Mouse (Mus musculus): ENCODE measurements at regions not wholly inside any gene's neighbourhood (a gene's known extent, or its start where the extent isn't known, plus 50 kb on each side); places are given as distances from the start of the nearest gene placed in this dataset.

- TF ChIP-seq POLR2A (IDR thresholded peaks at IDR 0.05; ENCODE audit: borderline replicate concordance, insufficient read depth, low read length) = no peak
- TF ChIP-seq CTCF (IDR thresholded peaks at IDR 0.05; ENCODE audit: borderline replicate concordance, insufficient read depth, low read depth, low read length) = no peak
These were observed 88.0 kb downstream of the Tent5c start for GRCm38 (mm10) chr3:100401080-100401479.

Data from cerebellum, adult 2 months (tissue).